Mouse (Mus musculus): ENCODE results near the gene Aipl1. TPM values are rescaled to one million over a fixed set of nuclear protein-coding genes. Genes with fewer than 3 reads are reported as not detected.
"Not testable (repeated sequence)": the region's sequence is repeated elsewhere in the genome, so short reads cannot be mapped to it uniquely, and the experiment has no call there.

Aipl1 gene
- total RNA-seq, 2 experiments from 2014 or later: not detected

DNA sequence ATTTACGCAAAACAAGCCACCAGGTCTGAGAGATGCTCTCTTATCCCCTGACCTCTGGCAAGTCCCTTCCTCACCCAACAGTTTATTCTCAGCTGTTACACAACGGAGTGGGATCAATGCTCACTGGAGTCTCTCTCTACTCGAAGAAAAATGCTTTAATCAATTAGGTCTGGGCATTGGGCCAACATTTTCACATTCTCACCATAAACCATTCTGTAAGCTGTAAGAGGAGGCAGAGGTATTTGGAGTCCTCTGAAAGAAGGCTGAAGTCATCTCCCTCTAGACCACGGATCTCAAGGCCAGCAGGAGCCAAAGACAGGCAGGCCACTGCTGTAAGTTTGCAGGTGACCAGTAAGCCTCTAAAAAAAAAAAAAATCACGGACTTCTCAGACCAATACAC, 26.9 kb downstream of the Aipl1 start:
- H3K4me3 ChIP-seq: no peak overlapping the region
- TF ChIP-seq CTCF (IDR thresholded peaks at IDR 0.05): no peak
- no peak overlapping the region for H3K27ac ChIP-seq
- intact Hi-C loops (cut with DNase I): no loop called here
- DNase-seq (ENCODE audit: extremely low spot score in 1 of 2, low spot score in 2 of 2): no peak

- Histone ChIP-seq H3K4me3 (no peak overlapping the region), H3K27ac (no peak overlapping the region)
- intact Hi-C loops (cut with DNase I): no loop called here
- DNase-seq (ENCODE audit: extremely low spot score in 1 of 2, low spot score in 2 of 2): no peak
- TF ChIP-seq CTCF (IDR thresholded peaks at IDR 0.05): no peak
Measured at GRCm38 (mm10) chr11:72005547-72005946, 31.8 kb downstream of the Aipl1 start.

DNA sequence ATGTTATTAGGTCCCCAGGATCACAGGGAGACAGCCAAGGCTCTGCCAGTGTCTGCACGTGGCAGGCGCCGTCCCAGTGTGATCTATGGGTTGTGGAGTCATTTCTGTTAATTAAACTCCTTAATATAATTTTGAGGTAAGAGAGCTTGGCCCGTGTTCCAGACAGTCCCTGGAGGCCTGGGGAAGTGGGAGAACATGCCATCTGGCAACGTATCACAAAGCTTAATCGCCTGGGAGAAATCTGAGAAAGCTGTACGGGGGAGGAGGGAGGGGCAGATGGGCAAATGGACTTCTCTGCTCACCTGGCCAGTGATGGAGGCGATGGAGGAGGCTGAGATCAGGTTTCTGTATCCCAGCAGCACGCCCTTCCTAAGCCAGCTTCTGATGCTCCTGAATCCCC, 34.1 kb downstream of the Aipl1 start:
- H3K27ac ChIP-seq: no peak overlapping the region
- DNase-seq (ENCODE audit: extremely low spot score in 1 of 2, low spot score in 2 of 2): no peak
- TF ChIP-seq CTCF (IDR thresholded peaks at IDR 0.05): no peak
- intact Hi-C loops (cut with DNase I): no loop called here
- H3K4me3 ChIP-seq: no peak overlapping the region

DNA sequence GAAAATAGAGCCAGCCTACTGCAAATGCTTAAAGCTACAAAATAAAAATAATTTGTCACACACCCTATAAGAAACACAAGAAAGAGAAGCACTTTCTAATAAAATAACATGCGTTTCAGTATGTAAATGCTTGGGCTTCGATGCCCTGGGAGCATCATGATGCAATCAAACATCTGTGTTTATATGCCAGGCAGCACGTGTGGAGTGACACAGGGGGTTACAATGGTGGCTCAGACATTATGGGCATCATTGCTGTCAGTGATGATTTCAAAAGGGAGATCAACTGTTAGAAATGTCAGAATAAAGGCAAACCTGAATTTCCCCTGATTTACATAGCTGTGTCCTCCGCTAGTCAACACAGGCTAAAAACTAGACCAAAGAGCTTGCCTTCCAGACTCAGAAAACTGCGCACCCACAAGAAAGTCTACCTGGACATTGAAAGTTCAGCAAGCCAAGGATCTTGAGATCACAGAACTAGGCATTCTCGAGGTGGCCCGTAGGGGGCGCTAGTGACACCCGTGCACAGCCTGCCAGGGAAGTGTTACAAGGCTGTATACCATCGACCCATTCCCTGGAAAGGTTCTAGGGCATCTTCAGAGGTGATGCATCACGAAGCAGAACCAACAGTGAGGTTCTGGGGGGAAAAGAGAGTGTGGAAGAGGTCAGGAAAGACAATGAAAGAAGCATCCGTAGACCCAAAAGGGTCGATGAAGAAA, 35.0 kb downstream of the Aipl1 start:
- Histone ChIP-seq H3K27ac (no peak overlapping the region), H3K4me3 (no peak overlapping the region)
- TF ChIP-seq CTCF (IDR thresholded peaks at IDR 0.05): peak; percentile 65
- DNase-seq (ENCODE audit: extremely low spot score in 1 of 2, low spot score in 2 of 2): no peak
- intact Hi-C loops (cut with DNase I): no loop called here

DNA sequence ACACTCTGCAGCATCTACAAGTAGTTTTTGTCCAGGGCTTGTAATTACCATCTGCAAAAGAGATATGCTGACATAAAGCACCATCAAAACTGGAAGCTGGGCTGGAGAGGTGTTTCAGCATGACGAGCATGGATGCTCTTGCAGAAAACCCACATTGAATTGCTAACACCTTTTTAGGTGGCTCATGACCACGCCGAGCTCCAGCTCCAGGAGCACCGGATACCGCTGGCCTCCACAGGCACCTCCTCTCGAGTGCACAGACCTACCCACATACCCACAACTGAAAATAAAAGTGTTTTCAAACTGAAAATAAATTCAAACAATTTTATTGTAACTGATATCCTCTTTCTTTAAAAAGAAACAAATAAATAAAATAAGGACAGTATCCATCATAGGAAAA, 37.1 kb downstream of the Aipl1 start:
- Histone ChIP-seq H3K27ac (no peak overlapping the region), H3K4me3 (no peak overlapping the region)
- TF ChIP-seq CTCF (IDR thresholded peaks at IDR 0.05): no peak
- DNase-seq (ENCODE audit: extremely low spot score in 1 of 2, low spot score in 2 of 2): no peak
- intact Hi-C loops (cut with DNase I): no loop called here

- Histone ChIP-seq H3K27ac (no peak overlapping the region), H3K4me3 (peak overlapping the region; percentile 24; the same call in 1 of the 2 replicates)
- intact Hi-C loops (cut with DNase I): no loop called here
- peak in 1 of 2 experiments; percentile 25 for DNase-seq (ENCODE audit: extremely low spot score in 1 of 2, low spot score in 2 of 2)
- no peak for TF ChIP-seq CTCF (IDR thresholded peaks at IDR 0.05)
Measured at GRCm38 (mm10) chr11:71996805-71997204, 40.5 kb downstream of the Aipl1 start.

GRCm38 (mm10) chr11:71995968-71996511, 41.3 kb downstream of the Aipl1 start:
- Histone ChIP-seq H3K4me3 (peak overlapping the region; percentile 27), H3K27ac (0 out of 2 replicates have a peak overlapping the region, but pooled peaks have one; percentile 19)
- peak; percentile 50 to 54 for DNase-seq (ENCODE audit: extremely low spot score in 1 of 2, low spot score in 2 of 2)
- TF ChIP-seq CTCF (IDR thresholded peaks at IDR 0.05): no peak
- intact Hi-C loops (cut with DNase I): no loop called here

GRCm38 (mm10) chr11:71992438-71992837, 44.9 kb downstream of the Aipl1 start:
- Histone ChIP-seq H3K27ac (no peak overlapping the region), H3K4me3 (no peak overlapping the region)
- DNase-seq (ENCODE audit: extremely low spot score in 1 of 2, low spot score in 2 of 2): no peak
- intact Hi-C loops (cut with DNase I): no loop called here
- no peak for TF ChIP-seq CTCF (IDR thresholded peaks at IDR 0.05)

GRCm38 (mm10) chr11:71991541-71991940, 45.8 kb downstream of the Aipl1 start:
- no peak for DNase-seq (ENCODE audit: extremely low spot score in 1 of 2, low spot score in 2 of 2)
- no peak overlapping the region for H3K27ac ChIP-seq
- peak; percentile 67 for TF ChIP-seq CTCF (IDR thresholded peaks at IDR 0.05)
- intact Hi-C loops (cut with DNase I): no loop called here
- H3K4me3 ChIP-seq: no peak overlapping the region

DNA sequence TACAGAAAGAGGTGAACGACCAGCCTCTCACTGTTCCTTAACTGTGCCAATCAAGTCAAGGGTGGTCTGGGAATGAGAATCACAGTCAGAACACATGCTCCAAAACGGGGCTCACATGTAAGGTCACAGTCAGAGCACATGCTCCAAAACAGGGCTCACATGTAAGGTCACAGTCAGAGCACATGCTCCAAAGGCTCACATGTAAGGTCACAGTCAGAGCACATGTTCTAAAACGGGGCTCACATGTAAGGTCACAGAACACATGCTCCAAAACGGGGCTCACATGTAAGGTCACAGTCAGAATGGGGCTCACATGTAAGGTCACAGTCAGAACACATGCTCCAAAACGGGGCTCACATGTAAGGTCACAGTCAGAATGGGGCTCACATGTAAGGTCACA, 47.9 kb downstream of the Aipl1 start:
- DNase-seq (ENCODE audit: extremely low spot score in 1 of 2, low spot score in 2 of 2); intact Hi-C loops (cut with DNase I); H3K27ac ChIP-seq; H3K4me3 ChIP-seq: not testable (repeated sequence)

DNA sequence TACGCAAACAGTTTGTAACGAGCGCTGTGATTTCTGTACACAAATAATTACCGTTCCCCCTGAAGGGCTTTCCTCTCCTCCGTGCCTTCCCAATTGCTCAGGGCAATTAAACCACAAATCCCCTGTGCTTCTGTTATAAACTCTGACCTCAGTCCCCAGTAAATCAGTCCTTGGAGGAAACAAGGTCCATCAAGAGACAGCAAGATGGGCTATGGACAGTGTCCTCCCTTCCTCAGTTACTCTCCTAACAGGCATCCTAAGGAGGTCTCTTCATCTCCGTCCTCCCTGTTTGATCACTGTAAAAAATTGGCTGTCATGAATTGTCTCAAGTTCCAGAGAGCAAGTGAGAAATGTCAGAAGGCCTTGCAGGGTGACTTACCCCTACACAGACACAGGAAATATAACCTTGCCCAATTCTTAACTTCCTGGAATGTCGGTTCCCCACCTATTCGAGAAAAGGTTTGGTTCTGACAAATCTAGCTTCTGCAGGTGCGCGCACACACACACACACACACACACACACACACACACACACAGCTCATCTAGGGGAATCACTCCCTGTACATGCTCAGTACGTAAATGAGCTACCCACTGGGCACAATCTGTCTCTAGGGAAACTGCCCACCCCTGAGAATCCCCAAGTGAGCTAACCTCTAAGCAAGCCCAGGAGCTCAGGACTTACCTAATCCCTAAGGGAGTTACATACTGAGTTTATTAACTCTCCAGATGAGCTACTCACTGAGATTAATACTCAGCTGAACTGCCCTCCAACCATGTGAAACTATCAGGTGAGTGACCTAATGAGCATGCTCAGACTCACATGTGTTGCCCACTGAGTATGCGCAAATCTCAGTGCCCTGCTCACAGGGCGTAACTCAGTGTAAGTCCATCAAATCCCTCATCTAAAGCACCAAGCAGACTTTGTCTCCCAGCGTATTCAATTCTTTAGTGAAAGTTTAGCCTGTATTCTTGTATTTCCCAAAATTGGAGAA, 49.9 kb downstream of the Aipl1 start:
- TF ChIP-seq CTCF (IDR thresholded peaks at IDR 0.05): no peak
- intact Hi-C loops (cut with DNase I): no loop called here
- Histone ChIP-seq H3K4me3 (no peak overlapping the region), H3K27ac (no peak overlapping the region)
- DNase-seq (ENCODE audit: extremely low spot score in 1 of 2, low spot score in 2 of 2): no peak

DNA sequence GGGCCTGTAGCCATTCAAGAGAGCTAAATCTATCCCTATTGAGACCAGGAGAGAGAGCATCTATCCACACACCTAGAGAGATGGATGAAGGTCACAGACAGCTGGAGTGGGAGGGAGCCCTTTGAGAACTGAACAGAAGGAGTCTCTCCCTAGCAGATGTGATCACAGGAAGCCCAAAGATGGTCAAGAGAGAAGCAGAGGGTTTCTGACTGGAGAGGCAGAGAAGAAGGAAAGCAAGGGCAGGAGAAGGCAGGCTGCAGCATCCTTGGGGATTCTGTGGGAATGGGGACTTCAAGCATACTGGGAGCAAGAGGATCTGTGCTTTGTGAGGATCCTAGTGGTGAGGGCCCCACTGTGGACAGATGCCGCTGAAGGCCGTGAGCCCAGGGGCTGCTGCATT, 51.5 kb downstream of the Aipl1 start:
- intact Hi-C loops (cut with DNase I): no loop called here
- H3K27ac ChIP-seq: no peak overlapping the region

More for the DNA sequence above, 51.5 kb downstream of the Aipl1 start:
- no peak for TF ChIP-seq CTCF (IDR thresholded peaks at IDR 0.05)
- no peak overlapping the region for H3K4me3 ChIP-seq
- no peak for DNase-seq (ENCODE audit: extremely low spot score in 1 of 2, low spot score in 2 of 2)
